Mouse (Mus musculus): ENCODE measurements around the gene Smad1. TPM values are rescaled to one million over a fixed set of nuclear protein-coding genes. Genes with fewer than 3 reads are reported as not detected.

Gene Smad1
- polyA plus RNA-seq, 1 experiment from 2014 or later: 65.9 TPM

Other genes starting within 250 kb of the Smad1 start
- gene 1700011L22Rik, start 150.9 kb downstream of the Smad1 start, polyA plus RNA-seq (2015; fragmentation: Nextera tagmentation; extraction: Ambion mirVana): not detected in 2 replicates
- gene Mmaa, start 104.6 kb downstream of the Smad1 start, polyA plus RNA-seq (2015; fragmentation: Nextera tagmentation; extraction: Ambion mirVana): 19.9 and 20.3 TPM in 2 replicates
- gene Otud4, start 240.1 kb upstream of the Smad1 start, polyA plus RNA-seq (2015; fragmentation: Nextera tagmentation; extraction: Ambion mirVana): 9.5 and 10.6 TPM in 2 replicates

Data from midbrain, embryonic 15.5 days (tissue).